Mouse (Mus musculus) MEL (cell line): ENCODE measurements around the gene Ccdc83.

Experiments used
- CHD2 ChIP-seq: IDR thresholded peaks from 2 replicates; pipeline ENCODE4 v1.6.1; 2011; ENCODE audit warnings: low read length, improper control_type of control experiment
- CTCF ChIP-seq, 3 experiments: IDR thresholded peaks in 2 of 3; conservative IDR thresholded peaks in 1 of 3; 2 replicates each; pipeline ENCODE4 v1.5.1; 2011 to 2012; ENCODE audit warnings: low read length in 3 of 3, low read depth in 2 of 3, mild to moderate bottlenecking in 2 of 3, improper control_type of control experiment in 1 of 3, inconsistent platforms in 1 of 3, mixed read lengths in 1 of 3, moderate library complexity in 1 of 3; ENCODE audit not compliant: control insufficient read depth in 1 of 3, insufficient read depth in 1 of 3, poor library complexity in 1 of 3, severe bottlenecking in 1 of 3
- E2F4 ChIP-seq: IDR thresholded peaks from 2 replicates; pipeline ENCODE4 v1.6.1; 2011; ENCODE audit warnings: low read depth, low read length, improper control_type of control experiment, borderline replicate concordance
- GATA1 ChIP-seq: IDR thresholded peaks from 2 replicates; pipeline ENCODE4 v1.6.1; 2011; ENCODE audit warnings: low read depth, low read length, improper control_type of control experiment
- MAFK ChIP-seq: IDR thresholded peaks from 2 replicates; pipeline ENCODE4 v1.6.1; 2011; ENCODE audit warnings: low read depth, mild to moderate bottlenecking, low read length, improper control_type of control experiment, borderline replicate concordance
- MAX ChIP-seq: IDR thresholded peaks from 2 replicates; pipeline ENCODE4 v1.6.1; 2011; ENCODE audit warnings: low read length, improper control_type of control experiment
- MXI1 ChIP-seq: IDR thresholded peaks from 2 replicates; pipeline ENCODE4 v1.6.1; 2011; ENCODE audit warnings: mild to moderate bottlenecking, low read depth, low read length, improper control_type of control experiment
- POLR2A ChIP-seq, 2 experiments: IDR thresholded peaks; 2 replicates each; pipeline ENCODE4 v1.6.1; 2011 to 2012; ENCODE audit warnings: low read length in 2 of 2, mild to moderate bottlenecking in 2 of 2, control low read depth in 1 of 2, improper control_type of control experiment in 1 of 2, low read depth in 1 of 2, moderate library complexity in 1 of 2; ENCODE audit not compliant: control insufficient read depth in 1 of 2, insufficient read depth in 1 of 2, poor library complexity in 1 of 2
- POLR2AphosphoS2 ChIP-seq: IDR thresholded peaks from 2 replicates; pipeline ENCODE4 v1.6.1; 2011; ENCODE audit warnings: low read length, improper control_type of control experiment
- TAL1 ChIP-seq: IDR thresholded peaks from 2 replicates; pipeline ENCODE4 v1.6.1; 2012; ENCODE audit warnings: mild to moderate bottlenecking, inconsistent platforms, low read length, moderate library complexity, mixed read lengths
- ZC3H11A ChIP-seq: IDR thresholded peaks from 2 replicates; pipeline ENCODE4 v1.6.1; 2012; ENCODE audit warnings: low read depth, mild to moderate bottlenecking, inconsistent platforms, low read length, improper control_type of control experiment
- ZKSCAN1 ChIP-seq: IDR thresholded peaks from 2 replicates; pipeline ENCODE4 v1.6.1; 2012; ENCODE audit warnings: low read depth, mild to moderate bottlenecking, inconsistent platforms, low read length, improper control_type of control experiment, moderate library complexity

DNA sequence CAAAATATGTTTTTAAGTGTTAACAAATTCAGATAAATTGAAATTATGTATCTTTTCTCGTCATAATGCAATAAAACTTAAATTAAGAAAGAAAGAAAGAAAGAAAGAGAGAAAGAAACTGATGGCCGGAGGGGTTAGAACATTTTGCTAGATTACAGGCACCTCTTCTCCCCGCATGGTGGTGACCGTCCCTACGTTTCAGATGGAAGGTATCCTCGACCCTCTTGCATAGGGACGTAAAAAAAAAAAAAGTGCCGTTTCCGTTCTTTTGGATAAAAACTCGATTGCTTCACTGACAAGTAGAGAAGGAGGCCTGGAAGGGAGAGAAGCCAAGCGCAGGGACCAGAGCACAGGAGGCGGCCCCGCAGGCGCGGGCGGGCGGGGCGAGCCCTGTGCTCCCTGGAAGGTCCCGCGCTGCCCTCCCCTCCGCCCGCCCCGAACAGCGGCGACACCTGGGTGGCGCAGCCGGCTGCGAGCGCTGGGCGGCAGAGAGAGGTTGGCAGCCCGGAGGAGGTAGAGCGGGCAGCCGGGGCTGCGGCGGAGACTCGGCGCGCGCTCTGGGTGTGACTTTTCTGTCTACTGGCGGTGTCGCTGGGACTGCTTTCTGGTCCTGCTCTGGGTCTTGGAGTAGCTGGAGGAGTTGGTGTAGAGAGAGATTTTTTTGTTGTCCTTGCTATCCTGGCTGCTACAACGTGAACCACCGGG is 36.5 kb upstream of the Ccdc83 start, which contains the start of gene Sytl2:
- TF ChIP-seq CTCF (IDR thresholded peaks at IDR 0.05 in 2 of 3, conservative IDR thresholded peaks at IDR 0.05 in 1 of 3; ENCODE audit: control insufficient read depth in 1 of 3, insufficient read depth in 1 of 3, low read depth in 2 of 3, low read length in 3 of 3, poor library complexity in 1 of 3, severe bottlenecking in 1 of 3) (no peak), POLR2A (IDR thresholded peaks at IDR 0.05; ENCODE audit: control insufficient read depth in 1 of 2, insufficient read depth in 1 of 2, low read depth in 1 of 2, low read length in 2 of 2, poor library complexity in 1 of 2) (no peak), ZC3H11A (no peak), ZKSCAN1 (no peak), CHD2 (no peak), MXI1 (no peak), POLR2AphosphoS2 (no peak), MAX (no peak), GATA1 (no peak), TAL1 (no peak), E2F4 (no peak), MAFK (no peak)
